Mouse (Mus musculus): ENCODE results near the gene Man1a2.

- TF ChIP-seq CTCF (IDR thresholded peaks at IDR 0.05; ENCODE audit: low read depth): no peak
- TF ChIP-seq EP300 (optimal IDR thresholded peaks at IDR 0.05): no peak
Measured at GRCm38 (mm10) chr3:100572571-100573183, 112.6 kb downstream of the Man1a2 start.
